Mouse (Mus musculus): ENCODE measurements at regions not wholly inside any gene's neighbourhood (a gene's known extent, or its start where the extent isn't known, plus 50 kb on each side); places are given as distances from the start of the nearest gene placed in this dataset.

DNA sequence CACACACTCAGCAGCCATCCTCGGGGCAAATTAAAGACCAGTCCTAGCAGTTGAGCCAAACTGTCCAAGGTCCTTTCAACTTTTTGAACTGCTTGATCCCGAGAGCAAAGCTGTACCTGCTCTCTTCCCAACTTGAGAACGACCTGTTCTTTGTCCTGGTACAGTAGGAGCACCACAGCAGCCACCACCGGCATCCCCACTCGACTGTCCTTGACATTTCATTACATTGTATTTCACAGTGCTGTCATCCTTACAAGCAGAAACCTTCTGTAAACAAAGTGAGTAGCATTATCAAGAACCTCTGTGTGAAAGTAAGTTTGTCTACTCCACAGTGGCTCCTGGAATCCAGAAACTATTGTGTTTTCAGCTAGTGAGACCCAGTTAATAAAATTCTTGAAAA is 240.2 kb upstream of the Zfp462 start:
- no peak for DNase-seq (ENCODE audit: low spot score in 2 of 2)

DNA sequence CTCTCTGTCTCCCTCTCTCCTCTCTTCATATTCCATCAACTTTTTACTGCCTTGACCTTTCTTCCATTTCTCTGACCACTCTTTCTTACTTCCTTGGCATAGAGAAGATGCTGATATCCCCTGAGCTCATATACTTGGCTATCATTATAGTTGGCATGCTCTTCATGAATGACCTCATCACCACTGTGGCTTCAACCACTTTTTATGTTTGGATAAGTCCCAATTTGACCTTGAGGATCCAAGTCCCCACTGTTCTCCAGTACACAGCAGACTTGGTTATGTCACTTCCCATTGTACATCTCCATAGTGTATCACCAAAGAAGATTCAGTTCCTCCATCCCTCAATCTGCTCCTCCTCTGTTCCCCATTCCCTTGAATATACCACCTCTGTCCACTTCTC is 235.1 kb upstream of the Zfp462 start:
- DNase-seq (ENCODE audit: low spot score in 2 of 2): no peak

DNA sequence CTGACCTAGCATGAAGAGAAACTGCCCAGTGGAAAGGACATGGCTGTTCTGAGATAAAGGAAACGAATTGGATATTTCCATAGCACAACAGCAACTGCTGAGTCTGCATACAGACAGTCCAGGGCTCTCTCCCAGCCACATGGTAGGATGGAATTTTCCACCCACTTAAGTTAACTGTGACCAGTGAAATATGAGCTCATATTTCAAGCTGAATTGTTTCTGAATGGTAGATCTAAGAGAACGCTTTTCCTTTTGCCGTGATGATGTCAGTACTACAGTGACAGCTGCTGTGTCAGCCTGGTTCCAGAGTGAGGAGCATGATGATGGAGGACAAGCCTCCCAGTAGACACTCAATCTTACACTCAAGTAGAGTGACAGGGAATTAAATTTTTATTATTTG is 231.9 kb upstream of the Zfp462 start:
- no peak for DNase-seq (ENCODE audit: low spot score in 2 of 2)

DNA sequence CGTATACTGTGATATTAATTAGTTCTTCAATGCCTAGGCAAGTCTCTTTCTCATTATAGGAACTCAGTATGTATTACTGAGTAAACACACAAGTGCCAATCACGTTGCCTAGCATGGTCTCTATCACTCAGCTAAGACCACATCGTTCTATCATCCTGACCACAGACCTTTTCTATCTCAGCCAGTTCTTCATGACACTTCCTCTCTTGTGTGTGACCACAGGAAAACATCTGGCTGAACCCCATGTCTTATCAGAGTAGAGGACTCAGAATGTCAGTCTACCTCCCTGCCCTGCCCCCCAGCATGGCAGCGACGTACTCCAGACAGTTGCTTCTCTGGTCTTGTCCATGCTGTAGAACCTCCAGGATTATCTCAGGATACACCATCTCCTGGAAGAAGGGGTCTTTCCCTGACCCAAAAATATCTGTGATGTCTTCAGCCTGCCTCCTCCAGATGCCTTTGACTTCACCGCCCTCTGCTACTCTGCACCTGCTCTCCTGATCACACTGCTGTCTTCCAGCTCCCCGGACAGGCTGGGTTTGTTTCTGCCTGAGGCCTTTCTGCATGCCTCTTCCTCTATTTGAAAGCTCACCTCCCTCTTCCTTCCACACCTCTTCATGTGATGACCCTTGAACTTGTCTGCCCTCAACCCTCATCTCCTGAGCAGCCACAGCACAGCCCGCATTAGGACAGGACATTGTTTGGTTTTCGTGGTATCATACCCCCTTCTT is 230.1 kb upstream of the Zfp462 start:
- DNase-seq (ENCODE audit: low spot score in 2 of 2): no peak

DNA sequence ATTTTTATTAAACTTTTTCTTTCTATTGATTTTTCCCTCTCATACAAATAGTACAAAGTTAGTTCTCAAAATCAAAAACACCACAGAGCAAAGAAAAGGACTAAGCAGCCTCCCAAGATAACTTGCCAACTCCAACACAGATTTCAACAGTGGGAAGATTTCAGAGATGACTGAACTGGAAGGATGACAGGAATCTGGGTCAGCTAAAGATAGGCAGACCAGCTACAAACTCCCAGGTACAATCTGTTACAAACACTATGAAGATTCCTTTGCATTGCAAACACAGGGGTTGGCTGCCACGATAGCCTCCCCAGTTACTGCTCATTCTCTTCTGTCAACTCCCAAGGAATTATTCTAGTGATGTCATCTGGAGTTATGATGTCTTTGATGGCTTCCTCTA is 226.8 kb upstream of the Zfp462 start:
- no peak for DNase-seq (ENCODE audit: low spot score in 2 of 2)

DNA sequence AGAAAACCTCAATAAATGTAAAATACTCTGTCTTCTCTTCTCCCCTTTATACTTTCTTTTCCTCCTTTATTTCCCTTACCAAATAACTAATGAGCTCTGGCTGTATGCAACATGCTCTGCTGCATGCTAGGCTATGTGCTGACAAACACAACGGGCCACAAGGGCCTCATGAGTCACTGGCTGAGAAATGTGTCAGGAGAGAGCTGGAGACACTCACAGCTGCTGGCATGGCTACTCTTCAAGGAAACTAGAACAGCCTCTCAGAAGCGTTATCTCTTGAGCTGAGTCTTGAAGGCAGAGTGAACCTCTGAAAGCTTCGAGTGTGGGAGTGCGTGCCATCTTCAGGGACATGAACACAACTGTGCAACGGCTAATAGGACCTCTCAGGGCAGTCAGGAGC is 205.8 kb upstream of the Zfp462 start:
- DNase-seq (ENCODE audit: low spot score in 2 of 2): peak in 1 of 2 experiments; percentile 4

DNA sequence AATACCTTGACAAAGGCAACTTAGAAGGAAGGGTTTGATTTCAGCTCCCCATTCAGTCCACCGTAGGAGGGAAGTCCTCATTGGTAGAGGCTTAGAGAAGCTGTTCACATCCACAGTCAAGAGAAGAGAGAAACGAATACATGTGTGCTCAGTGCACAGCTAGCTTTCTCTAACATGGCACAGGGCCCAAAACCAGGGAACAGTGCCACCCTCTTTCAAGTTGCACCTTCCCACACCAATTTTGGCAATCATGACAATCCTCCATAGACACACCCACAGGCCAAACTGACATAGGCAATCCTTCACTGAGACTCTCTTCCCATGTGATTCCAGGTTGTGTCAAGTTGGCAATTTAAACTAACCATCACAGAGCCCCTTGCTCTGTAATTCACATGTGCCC is 193.4 kb upstream of the Zfp462 start:
- no peak for DNase-seq (ENCODE audit: low spot score in 2 of 2)

DNA sequence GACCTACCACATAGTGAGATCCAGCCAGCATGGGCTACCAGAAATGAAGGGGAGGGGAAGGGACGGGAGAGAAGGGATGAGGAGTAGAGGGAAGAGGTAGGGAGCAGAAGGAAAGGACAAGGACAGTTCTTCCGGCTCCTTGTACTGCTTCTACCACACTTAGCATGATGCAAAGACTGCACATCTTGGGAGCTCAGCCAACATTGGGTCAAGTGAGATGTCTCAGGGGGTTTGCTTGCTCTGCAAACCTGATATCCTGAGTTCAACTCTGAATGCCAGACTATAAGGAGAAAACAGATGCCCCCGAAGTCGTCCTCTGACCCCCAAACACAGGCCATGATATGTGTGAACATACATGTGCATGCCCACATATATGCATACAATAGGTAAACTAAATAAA is 188.4 kb upstream of the Zfp462 start:
- DNase-seq (ENCODE audit: low spot score in 2 of 2): no peak

DNA sequence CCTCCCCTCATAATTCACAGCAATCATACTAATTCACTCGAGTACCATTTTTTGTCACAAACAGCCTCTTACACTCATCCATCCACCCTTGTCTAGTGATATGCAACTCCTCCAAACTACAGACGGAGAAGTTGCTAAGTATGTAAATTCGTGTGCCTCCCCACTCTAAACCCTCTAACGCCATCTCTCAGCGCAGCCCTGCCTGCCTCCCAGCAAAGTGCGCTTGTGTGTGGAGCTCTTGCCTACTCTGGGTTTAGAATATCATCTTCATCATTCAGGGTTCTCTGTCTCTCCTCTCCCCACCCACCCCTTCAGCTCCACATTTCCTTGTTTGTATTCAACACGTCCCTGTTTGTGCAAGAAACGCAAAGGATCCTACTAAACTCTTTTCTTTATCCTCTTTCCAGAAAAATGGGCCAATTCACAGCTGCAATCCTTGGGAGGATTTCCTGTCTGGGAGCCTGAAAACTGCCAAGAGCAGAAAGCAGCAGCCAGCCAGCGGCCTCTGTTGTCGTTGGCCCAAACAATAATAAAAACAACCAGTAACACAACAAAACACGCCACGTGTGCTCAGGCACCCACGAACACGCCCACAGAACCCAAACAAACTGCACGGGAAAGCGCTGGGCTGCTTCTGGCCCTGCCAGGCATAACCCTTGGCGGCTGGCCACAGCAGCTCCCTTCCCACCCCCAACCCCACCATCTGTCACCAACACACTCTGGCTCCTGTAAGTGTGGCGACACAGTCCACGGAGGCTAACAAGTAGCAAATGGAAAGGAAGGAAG is 186.9 kb upstream of the Zfp462 start:
- DNase-seq (ENCODE audit: low spot score in 2 of 2): no peak

DNA sequence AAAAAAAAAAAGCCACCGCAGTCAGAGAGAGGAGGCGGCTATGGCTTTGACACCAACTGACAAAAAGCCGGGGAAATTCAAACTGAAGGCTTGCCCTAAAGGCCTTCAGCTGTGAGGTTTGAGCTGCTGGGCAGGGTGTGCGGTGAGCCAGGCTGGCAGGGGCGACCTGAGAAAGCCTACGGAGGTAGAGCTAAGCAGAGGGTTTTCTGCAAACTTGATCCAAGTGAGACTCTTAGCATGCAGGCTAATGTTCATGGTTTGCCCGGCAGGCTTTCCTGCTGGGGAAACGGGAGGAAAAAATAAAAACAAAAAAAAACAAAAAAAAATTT is 186.4 kb upstream of the Zfp462 start:
- DNase-seq (ENCODE audit: low spot score in 2 of 2): no peak

DNA sequence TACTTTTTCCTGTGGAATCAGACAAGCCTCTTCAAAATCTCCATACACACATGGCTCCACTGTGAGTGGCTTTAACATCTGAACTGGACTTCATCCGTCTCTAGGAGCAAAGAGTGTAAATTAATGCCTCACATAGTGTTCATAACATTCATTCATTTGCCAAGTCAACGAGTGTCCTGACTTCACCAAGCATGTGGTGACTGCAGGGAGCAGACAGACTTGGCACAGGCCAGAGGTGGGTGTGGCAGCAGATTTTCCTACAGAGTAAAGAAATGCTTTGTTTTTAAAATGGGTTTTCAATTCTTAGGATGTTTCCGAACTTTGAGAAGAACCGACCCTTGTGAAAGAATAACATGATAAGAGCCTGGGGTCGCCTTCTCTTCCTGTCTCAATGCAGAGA is 183.6 kb upstream of the Zfp462 start:
- DNase-seq (ENCODE audit: low spot score in 2 of 2): no peak

DNA sequence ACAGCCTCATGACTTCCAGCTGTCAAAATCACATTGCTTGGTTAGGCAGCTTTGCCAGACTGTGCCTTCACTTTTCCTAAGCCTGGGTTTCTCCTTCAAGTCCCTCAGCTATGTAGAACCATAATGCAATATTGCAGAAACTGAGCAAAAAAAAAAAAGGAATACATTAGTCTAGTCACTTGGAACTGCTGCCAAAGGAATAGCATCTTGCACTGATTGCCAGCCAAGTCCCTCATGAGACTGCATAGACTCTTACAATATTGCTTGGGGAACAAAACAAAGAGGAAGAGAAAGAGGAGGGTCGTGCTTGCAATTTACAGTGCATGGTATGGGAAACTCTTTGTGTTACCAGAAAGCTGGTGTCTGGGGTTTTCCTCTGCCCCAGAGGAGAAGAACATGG is 179.8 kb upstream of the Zfp462 start:
- DNase-seq (ENCODE audit: low spot score in 2 of 2): no peak

DNA sequence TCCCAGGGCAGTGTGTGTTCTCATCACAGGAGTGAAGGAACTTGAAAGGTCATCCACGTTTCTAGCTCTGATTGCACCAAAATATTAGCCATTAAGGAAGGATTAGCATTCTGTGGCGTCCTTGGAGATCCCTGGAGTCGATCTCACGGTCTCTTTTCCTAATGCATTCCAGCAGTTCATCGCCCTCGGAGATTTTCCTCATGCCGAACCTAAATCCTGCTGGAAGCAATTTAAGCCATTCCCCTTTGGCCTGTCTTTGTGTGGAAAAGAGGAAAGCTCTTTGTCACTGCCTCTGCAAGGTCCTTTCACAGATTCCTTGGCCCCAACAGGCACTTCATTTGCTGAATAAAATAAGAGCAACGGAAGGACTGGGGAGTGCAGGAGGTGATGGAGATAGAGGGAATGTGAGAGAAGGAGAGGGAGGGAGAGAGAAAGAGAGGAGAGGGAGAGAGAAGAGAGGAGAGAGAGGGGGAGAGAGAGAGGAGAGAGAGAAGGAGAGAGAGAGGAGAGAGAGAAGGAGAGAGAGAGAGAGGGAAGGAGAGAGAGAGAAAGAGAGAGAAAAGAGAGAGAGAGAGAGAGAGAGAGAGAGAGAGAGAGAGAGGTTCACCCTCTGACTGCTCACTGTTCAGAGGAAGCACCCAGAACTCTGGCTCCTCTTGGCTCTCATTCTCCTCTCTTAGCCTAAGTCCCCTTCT is 177.2 kb upstream of the Zfp462 start:
- DNase-seq (ENCODE audit: low spot score in 2 of 2): no peak

DNA sequence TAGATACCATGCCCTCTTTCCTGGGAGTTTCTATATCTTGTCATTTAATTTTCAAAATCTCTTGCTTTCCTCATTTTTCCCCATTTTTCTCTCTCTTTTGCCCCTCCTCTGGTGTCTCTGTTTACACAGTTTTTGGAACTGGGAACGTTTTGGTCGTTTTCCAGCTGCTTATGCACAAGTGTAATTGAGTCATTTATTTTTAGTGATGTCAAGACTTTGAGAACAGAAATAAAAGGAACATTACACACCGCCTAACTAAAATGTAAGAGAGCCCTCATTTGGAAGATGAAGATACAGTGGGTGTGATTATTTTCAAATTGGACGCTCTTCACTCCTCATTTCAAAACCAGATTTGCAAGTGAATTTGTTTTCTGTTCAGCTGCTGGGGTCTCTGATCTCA is 176.0 kb upstream of the Zfp462 start:
- no peak for DNase-seq (ENCODE audit: low spot score in 2 of 2)

DNA sequence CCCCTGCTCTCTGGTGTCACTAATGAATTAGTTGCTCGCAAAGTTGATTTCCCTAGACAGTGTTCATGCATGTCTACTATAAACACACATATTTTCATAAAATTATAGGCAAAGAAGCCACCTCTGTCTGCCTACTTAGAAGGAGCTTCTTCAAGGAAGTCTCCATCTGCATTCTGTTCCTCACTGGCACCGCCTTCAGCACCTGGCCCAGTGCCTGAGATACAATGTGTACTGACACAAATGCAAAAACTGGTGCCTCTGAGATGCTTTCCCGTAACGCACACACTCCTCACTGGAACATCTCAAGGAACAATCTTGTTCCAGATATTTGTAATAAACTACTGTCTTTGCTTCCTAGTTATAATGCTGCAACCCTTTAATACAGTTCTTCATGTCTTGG is 170.8 kb upstream of the Zfp462 start:
- DNase-seq (ENCODE audit: low spot score in 2 of 2): no peak

DNA sequence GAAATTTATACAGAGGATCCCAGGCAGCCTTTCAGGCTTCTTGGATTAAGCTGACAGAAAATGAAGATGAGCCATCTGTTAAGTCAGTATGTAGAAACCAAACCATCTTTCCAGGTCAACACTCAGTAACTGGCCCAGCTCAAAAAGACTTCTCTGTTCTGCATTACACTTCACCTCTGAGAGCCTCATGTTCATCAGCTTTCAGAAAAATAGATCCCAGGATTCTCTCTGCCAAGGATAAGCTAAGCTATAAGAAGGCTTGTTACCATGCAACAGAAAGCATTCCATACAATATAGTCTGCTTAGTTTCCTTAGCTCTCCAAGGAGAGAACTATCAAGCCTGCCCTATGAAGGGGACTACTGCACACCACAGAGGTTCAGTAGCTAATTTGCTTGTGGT is 170.1 kb upstream of the Zfp462 start:
- DNase-seq (ENCODE audit: low spot score in 2 of 2): no peak

DNA sequence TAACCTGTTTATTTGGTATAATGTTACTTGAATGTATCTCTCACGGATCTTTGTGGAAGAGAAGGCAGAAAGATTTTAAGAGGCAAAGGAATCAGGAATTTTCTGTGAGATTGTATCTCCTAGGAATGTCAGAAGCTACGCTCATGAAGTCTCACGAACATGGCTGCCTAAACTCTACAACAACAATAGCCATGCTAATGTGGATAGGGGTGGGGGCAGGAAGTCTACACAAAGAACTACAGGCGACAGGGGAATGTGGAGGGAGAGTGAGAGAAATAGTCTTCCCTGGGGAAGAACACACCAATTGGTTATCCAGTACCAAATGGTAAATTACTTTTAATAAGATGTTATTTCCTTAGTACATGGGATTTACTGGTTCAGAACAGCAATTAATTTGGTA is 164.3 kb upstream of the Zfp462 start:
- DNase-seq (ENCODE audit: low spot score in 2 of 2): no peak

DNA sequence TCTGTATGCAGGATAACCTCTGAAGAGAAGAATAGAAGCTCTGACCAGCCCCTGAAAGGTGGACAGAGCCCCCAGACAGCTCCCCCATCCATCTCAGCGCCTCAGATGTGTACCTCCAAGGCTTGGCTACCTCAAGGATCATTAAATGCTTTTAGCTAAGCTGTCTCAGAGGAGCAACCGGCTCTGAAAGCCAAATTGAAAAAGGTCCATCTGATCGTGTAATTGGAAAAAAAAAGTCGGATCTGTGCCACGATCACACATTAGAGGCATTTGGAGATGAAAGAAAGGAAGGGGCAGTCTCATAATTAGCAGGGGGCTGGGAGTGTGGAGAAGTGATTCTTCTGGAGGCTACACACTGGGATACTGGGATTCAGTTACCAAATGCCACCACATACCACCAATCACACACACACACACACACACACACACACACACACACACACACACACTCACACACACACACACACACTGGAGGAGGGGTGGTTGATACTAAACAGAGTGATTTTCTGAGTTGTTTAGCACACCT is 153.6 kb upstream of the Zfp462 start:
- no peak for DNase-seq (ENCODE audit: low spot score in 2 of 2)

DNA sequence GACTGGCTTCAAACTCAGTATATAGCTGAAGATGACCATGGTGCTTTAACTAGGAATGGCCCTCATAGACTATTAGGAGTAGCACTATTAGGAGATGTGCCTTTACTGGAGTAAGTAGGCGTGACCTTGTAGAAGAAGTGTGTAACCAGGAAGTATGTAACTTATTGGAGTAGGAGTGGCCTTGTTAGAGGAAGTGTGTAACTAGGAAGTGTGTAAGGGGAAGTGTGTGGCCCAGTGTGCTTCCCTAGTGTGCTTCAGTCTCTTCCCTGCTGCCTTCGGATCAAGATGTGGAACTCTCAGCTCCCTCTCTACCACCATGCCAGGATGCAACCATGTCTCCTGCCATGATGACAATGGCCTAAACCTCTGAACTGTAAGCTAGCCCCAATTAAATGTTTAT is 151.0 kb upstream of the Zfp462 start:
- DNase-seq (ENCODE audit: low spot score in 2 of 2): no peak

DNA sequence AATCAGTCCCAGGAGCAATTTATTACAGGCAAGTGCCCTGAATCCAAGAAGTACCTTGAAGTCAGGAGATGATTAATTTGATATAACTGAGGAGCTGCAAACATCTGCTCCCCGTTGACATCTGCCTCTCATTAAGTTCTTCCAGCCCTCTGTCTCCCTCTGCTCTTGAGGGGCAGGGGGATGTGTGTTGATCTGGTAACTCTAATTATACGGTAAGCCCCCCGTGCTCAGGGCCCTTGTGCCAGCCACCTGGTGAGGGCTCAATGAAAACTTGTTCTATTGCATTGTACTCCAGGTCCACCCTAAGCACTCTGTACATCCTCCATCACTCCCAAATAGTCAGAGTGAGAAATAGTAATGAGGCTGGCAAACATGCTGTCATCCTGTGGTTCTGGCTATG is 149.6 kb upstream of the Zfp462 start:
- no peak for DNase-seq (ENCODE audit: low spot score in 2 of 2)

DNA sequence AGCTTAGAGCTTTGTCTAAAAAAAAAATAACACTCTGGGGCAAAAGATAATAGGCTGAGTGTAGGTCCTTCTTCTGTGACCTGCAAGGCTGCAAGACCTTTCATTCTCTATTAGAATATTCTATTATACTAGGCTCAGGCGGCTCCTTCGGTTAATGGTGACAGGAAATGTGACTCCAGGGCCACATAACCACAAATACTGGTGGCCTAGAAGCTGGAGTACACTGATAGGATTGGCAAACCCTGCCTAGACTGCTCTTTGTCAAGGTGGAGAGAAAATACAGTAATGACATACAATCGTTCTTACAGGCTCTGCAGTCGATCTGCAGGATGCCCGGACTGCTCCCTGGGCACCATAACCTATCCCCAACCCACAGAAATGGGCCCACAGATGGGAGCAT is 146.3 kb upstream of the Zfp462 start:
- no peak for DNase-seq (ENCODE audit: low spot score in 2 of 2)

DNA sequence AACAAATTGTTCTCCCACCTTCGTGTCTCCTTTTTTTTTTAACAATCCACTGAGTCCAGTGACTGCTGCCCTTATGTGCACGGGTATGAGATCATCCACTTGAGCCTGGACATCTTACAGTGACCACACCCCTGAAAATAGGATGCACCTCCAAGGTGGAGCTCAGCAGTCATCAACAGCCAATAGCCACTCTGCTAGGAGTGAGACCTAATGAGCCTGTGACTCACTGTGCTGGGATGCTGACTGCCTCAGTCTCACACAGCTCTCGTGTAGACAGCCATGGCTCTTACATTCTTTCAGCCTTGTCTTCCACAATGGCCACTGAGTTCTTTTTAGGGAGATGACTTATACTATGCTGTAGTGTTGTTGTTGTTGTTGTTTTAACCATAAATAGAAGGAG is 133.7 kb upstream of the Zfp462 start:
- DNase-seq (ENCODE audit: low spot score in 2 of 2): no peak

Data from adrenal gland, adult 18-20 months (tissue).